Mouse (Mus musculus) midbrain, embryonic 11.5 days (tissue): ENCODE results near the gene Morn4. TPM values are rescaled to one million over a fixed set of nuclear protein-coding genes. Genes with fewer than 3 reads are reported as not detected.

ENCODE experiments used
- ATAC-seq: fragments of 200-750 bp; cut with Nextera tagmentation; 2 replicates; pipeline ENCODE4 v1.8.0; 2017; ENCODE audit warnings: moderate TSS enrichment, moderate library complexity; ENCODE audit not compliant: low FRiP score
- DNase-seq: peaks from one replicate; pipeline ENCODE4 v3.0.0; 2015; ENCODE audit warnings: low spot score; ENCODE audit errors: missing footprints
- H3K27ac ChIP-seq: fragments of 300-500 bp; sonication (generic); 2 replicates; pipeline ENCODE4 v1.5.1; 2014; ENCODE audit warnings: low read depth, low read length
- H3K27me3 ChIP-seq: fragments of 300-500 bp; sonication (generic); 2 replicates; pipeline ENCODE4 v1.6.1; 2014; ENCODE audit warnings: mild to moderate bottlenecking, low read length, moderate library complexity, mixed read lengths; ENCODE audit not compliant: control insufficient read depth, insufficient read depth
- H3K36me3 ChIP-seq: fragments of 300-500 bp; sonication (generic); 2 replicates; pipeline ENCODE4 v1.6.1; 2014; ENCODE audit warnings: mild to moderate bottlenecking, low read length, moderate library complexity, mixed read lengths; ENCODE audit not compliant: control insufficient read depth, insufficient read depth
- H3K4me1 ChIP-seq: fragments of 300-500 bp; sonication (generic); 2 replicates; pipeline ENCODE4 v1.6.1; 2014; ENCODE audit warnings: low read length; ENCODE audit not compliant: control insufficient read depth, insufficient read depth
- H3K4me2 ChIP-seq: fragments of 300-500 bp; sonication (generic); 2 replicates; pipeline ENCODE4 v1.6.1; 2014; ENCODE audit warnings: mild to moderate bottlenecking, moderate library complexity
- H3K4me3 ChIP-seq: fragments of 300-500 bp; sonication (generic); 2 replicates; pipeline ENCODE4 v1.5.1; 2014; ENCODE audit warnings: low read depth, low read length
- H3K9ac ChIP-seq: fragments of 300-500 bp; sonication (generic); 2 replicates; pipeline ENCODE4 v1.6.1; 2014; ENCODE audit warnings: low read length
- H3K9me3 ChIP-seq: fragments of 300-500 bp; sonication (generic); 2 replicates; pipeline ENCODE4 v1.6.1; 2016; ENCODE audit warnings: low read length; ENCODE audit not compliant: control insufficient read depth
- WGBS: fragments of 180-500 bp; shearing (Covaris S2); extraction: QIAGEN DNeasy Blood & Tissue Kit; methylation state at CpG from one replicate; pipeline ENCODE4 v1.1.7; 2014; 5-methylcytosine and 5-hydroxymethylcytosine counted together
- polyA plus RNA-seq: library from polyadenylated mRNA; unstranded; fragments of >200 nt; fragmentation: Nextera tagmentation; extraction: Ambion mirVana; gene quantifications from 2 replicates; pipeline ENCODE4 v1.2.1, GENCODE M21; 2014

Gene Morn4
- polyA plus RNA-seq, 1 experiment from 2014 or later, result 65.1 TPM

GRCm38 (mm10) chr19:42075992-42076391 is 10.2 kb downstream of the Morn4 start:
- peaks cover 8% of the 10 kb centered on the region; the same call in 1 of the 2 replicates for H3K36me3 ChIP-seq
- no peak overlapping the region for H3K4me2 ChIP-seq
- no peaks in the 10 kb centered on the region for H3K27me3 ChIP-seq
- H3K4me1 ChIP-seq, result no peaks in the 10 kb centered on the region
- no peak overlapping the region for H3K4me3 ChIP-seq
- no peak overlapping the region for H3K27ac ChIP-seq
- no peaks in the 10 kb centered on the region for H3K9me3 ChIP-seq
- WGBS, result 89% methylated on average over 16 of the region's 16 CpGs
- ATAC-seq, result no peak
- H3K9ac ChIP-seq, result no peak overlapping the region
- peak; percentile 60 for DNase-seq

- Histone ChIP-seq H3K36me3 (peaks cover 8% of the 10 kb centered on the region; the same call in 1 of the 2 replicates), H3K4me2 (no peak overlapping the region), H3K27me3 (no peaks in the 10 kb centered on the region), H3K4me1 (no peaks in the 10 kb centered on the region), H3K27ac (no peak overlapping the region), H3K9me3 (no peaks in the 10 kb centered on the region), H3K9ac (no peak overlapping the region), H3K4me3 (no peak overlapping the region)
- no peak for ATAC-seq
- DNase-seq, result peak; percentile 19
- WGBS, result 90% methylated on average over 2 of the region's 2 CpGs
Observed at GRCm38 (mm10) chr19:42075051-42075450, 11.1 kb downstream of the Morn4 start.

- no peaks in the 10 kb centered on the region for H3K4me1 ChIP-seq
- ATAC-seq (no peak), DNase-seq (no peak)
- no peaks in the 10 kb centered on the region for H3K27me3 ChIP-seq
- no peaks in the 10 kb centered on the region for H3K9me3 ChIP-seq
- 79% methylated on average over 7 of the region's 7 CpGs for WGBS
- H3K4me3 ChIP-seq, result no peak overlapping the region
- no peak overlapping the region for H3K27ac ChIP-seq
- peaks cover 8% of the 10 kb centered on the region; the same call in 1 of the 2 replicates for H3K36me3 ChIP-seq
- H3K9ac ChIP-seq, result no peak overlapping the region
- H3K4me2 ChIP-seq, result no peak overlapping the region
Observed at GRCm38 (mm10) chr19:42072802-42073201, 13.4 kb downstream of the Morn4 start.

GRCm38 (mm10) chr19:42071886-42072608 is 14.1 kb downstream of the Morn4 start:
- no peaks in the 10 kb centered on the region for H3K9me3 ChIP-seq
- 83% methylated on average over 15 of the region's 15 CpGs for WGBS

GRCm38 (mm10) chr19:42071221-42071620 is 14.9 kb downstream of the Morn4 start:
- H3K4me1 ChIP-seq, result no peaks in the 10 kb centered on the region
- peaks cover 8% of the 10 kb centered on the region; the same call in 1 of the 2 replicates for H3K36me3 ChIP-seq
- H3K27ac ChIP-seq, result no peak overlapping the region
- no peak overlapping the region for H3K4me2 ChIP-seq
- no peak overlapping the region for H3K9ac ChIP-seq
- H3K9me3 ChIP-seq, result no peaks in the 10 kb centered on the region
- no peaks in the 10 kb centered on the region for H3K27me3 ChIP-seq
- 80% methylated on average over 7 of the region's 7 CpGs for WGBS
- DNase-seq, result no peak
- H3K4me3 ChIP-seq, result no peak overlapping the region
- no peak for ATAC-seq

More at GRCm38 (mm10) chr19:42071886-42072608, 14.1 kb downstream of the Morn4 start:
- DNase-seq (no peak), ATAC-seq (no peak)
- Histone ChIP-seq H3K4me3 (no peak overlapping the region), H3K9ac (no peak overlapping the region), H3K4me2 (no peak overlapping the region), H3K4me1 (no peaks in the 10 kb centered on the region), H3K27me3 (no peaks in the 10 kb centered on the region), H3K36me3 (peaks cover 8% of the 10 kb centered on the region; the same call in 1 of the 2 replicates), H3K27ac (no peak overlapping the region)

DNA sequence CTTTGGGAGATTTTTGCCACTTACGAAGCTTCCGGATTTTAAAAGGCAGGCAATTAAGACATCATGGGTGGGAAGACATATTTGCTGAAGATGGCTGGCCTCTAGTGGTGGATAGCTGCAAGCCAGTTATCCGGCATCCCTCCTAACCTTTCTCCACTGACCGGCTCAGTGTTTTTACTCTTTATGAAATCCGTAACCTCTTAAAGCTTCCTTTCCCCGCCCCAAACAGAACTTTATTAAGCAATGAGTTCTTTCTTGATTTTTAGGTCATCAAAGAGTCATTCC is 17.0 kb downstream of the Morn4 start:
- no peak overlapping the region for H3K9ac ChIP-seq
- no peak for ATAC-seq

GRCm38 (mm10) chr19:42068441-42069240 is 17.5 kb downstream of the Morn4 start:
- WGBS, result 84% methylated on average over 11 of the region's 11 CpGs
- ATAC-seq, result no peak
- H3K9me3 ChIP-seq, result no peaks in the 10 kb centered on the region
- H3K9ac ChIP-seq, result no peak overlapping the region
- H3K4me2 ChIP-seq, result no peak overlapping the region
- H3K27ac ChIP-seq, result no peak overlapping the region
- H3K4me1 ChIP-seq, result no peaks in the 10 kb centered on the region
- H3K36me3 ChIP-seq, result no peaks in the 10 kb centered on the region
- no peak overlapping the region for H3K4me3 ChIP-seq
- DNase-seq, result no peak
- no peaks in the 10 kb centered on the region for H3K27me3 ChIP-seq

More for the DNA sequence above, 17.0 kb downstream of the Morn4 start:
- H3K27ac ChIP-seq, result no peak overlapping the region
- no peaks in the 10 kb centered on the region for H3K27me3 ChIP-seq
- H3K36me3 ChIP-seq, result no peaks in the 10 kb centered on the region
- H3K4me1 ChIP-seq, result no peaks in the 10 kb centered on the region
- no peak for DNase-seq
- no peaks in the 10 kb centered on the region for H3K9me3 ChIP-seq
- no peak overlapping the region for H3K4me3 ChIP-seq
- H3K4me2 ChIP-seq, result no peak overlapping the region
- WGBS, result 66% methylated on average over 6 of the region's 6 CpGs

DNA sequence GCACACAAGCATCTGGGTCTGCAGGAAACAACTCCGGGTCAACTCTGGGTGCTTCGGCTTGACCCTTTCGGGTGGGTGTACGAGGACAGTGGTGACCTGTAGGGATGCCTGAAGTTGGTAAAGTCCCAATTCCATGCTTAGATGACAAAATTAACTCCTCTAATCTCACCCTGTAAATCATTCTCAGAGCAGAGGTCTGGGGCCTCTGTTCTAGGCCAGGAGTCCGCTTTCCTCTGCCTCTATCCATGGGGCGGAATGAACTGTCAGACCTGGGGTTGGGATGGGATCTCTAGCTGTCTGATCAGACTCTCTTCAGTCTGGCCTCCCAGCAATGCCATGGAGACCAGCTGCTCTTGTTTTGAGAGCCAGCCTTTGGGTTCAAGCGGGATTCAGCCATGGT is 24.7 kb downstream of the Morn4 start:
- ATAC-seq, result no peak
- H3K9ac ChIP-seq, result no peak overlapping the region
- H3K4me1 ChIP-seq, result no peaks in the 10 kb centered on the region
- H3K27me3 ChIP-seq, result no peaks in the 10 kb centered on the region
- no peaks in the 10 kb centered on the region for H3K9me3 ChIP-seq
- WGBS, result 97% methylated on average over 7 of the region's 7 CpGs
- H3K4me3 ChIP-seq, result no peak overlapping the region
- no peaks in the 10 kb centered on the region for H3K36me3 ChIP-seq
- no peak for DNase-seq
- H3K27ac ChIP-seq, result no peak overlapping the region
- H3K4me2 ChIP-seq, result no peak overlapping the region

- no peak for ATAC-seq
Observed at GRCm38 (mm10) chr19:42058426-42058825, 27.7 kb downstream of the Morn4 start.

More at GRCm38 (mm10) chr19:42058426-42058825, 27.7 kb downstream of the Morn4 start:
- Histone ChIP-seq H3K4me3 (no peak overlapping the region), H3K36me3 (no peaks in the 10 kb centered on the region), H3K4me1 (no peaks in the 10 kb centered on the region), H3K27me3 (no peaks in the 10 kb centered on the region), H3K4me2 (no peak overlapping the region), H3K27ac (no peak overlapping the region), H3K9me3 (no peaks in the 10 kb centered on the region), H3K9ac (no peak overlapping the region)
- no peak for DNase-seq
- 72% methylated on average over 7 of the region's 7 CpGs for WGBS
